Mouse (Mus musculus) midbrain, embryonic 11.5 days (tissue): Measurements from ENCODE around the gene Sap25. TPM values are rescaled to one million over a fixed set of nuclear protein-coding genes. Genes with fewer than 3 reads are reported as not detected.

Experiments
- ATAC-seq: fragments of 200-750 bp; cut with Nextera tagmentation; 2 replicates; pipeline ENCODE4 v1.8.0; 2017; ENCODE audit warnings: moderate TSS enrichment, moderate library complexity; ENCODE audit not compliant: low FRiP score
- DNase-seq: peaks from one replicate; pipeline ENCODE4 v3.0.0; 2015; ENCODE audit warnings: low spot score; ENCODE audit errors: missing footprints
- H3K27ac ChIP-seq: fragments of 300-500 bp; sonication (generic); 2 replicates; pipeline ENCODE4 v1.5.1; 2014; ENCODE audit warnings: low read depth, low read length
- H3K27me3 ChIP-seq: fragments of 300-500 bp; sonication (generic); 2 replicates; pipeline ENCODE4 v1.6.1; 2014; ENCODE audit warnings: mild to moderate bottlenecking, low read length, moderate library complexity, mixed read lengths; ENCODE audit not compliant: control insufficient read depth, insufficient read depth
- H3K36me3 ChIP-seq: fragments of 300-500 bp; sonication (generic); 2 replicates; pipeline ENCODE4 v1.6.1; 2014; ENCODE audit warnings: mild to moderate bottlenecking, low read length, moderate library complexity, mixed read lengths; ENCODE audit not compliant: control insufficient read depth, insufficient read depth
- H3K4me1 ChIP-seq: fragments of 300-500 bp; sonication (generic); 2 replicates; pipeline ENCODE4 v1.6.1; 2014; ENCODE audit warnings: low read length; ENCODE audit not compliant: control insufficient read depth, insufficient read depth
- H3K4me2 ChIP-seq: fragments of 300-500 bp; sonication (generic); 2 replicates; pipeline ENCODE4 v1.6.1; 2014; ENCODE audit warnings: mild to moderate bottlenecking, moderate library complexity
- H3K4me3 ChIP-seq: fragments of 300-500 bp; sonication (generic); 2 replicates; pipeline ENCODE4 v1.5.1; 2014; ENCODE audit warnings: low read depth, low read length
- H3K9ac ChIP-seq: fragments of 300-500 bp; sonication (generic); 2 replicates; pipeline ENCODE4 v1.6.1; 2014; ENCODE audit warnings: low read length
- H3K9me3 ChIP-seq: fragments of 300-500 bp; sonication (generic); 2 replicates; pipeline ENCODE4 v1.6.1; 2016; ENCODE audit warnings: low read length; ENCODE audit not compliant: control insufficient read depth
- whole genome bisulfite sequencing: fragments of 180-500 bp; shearing (Covaris S2); extraction: QIAGEN DNeasy Blood & Tissue Kit; methylation state at CpG from one replicate; pipeline ENCODE4 v1.1.7; 2014; 5-methylcytosine and 5-hydroxymethylcytosine counted together
- polyA plus RNA-seq: library from polyadenylated mRNA; unstranded; fragments of >200 nt; fragmentation: Nextera tagmentation; extraction: Ambion mirVana; gene quantifications from 2 replicates; pipeline ENCODE4 v1.2.1, GENCODE M21; 2014

Sap25 gene
- polyA plus RNA-seq, 1 experiment from 2014 or later: 6.8 TPM

DNA sequence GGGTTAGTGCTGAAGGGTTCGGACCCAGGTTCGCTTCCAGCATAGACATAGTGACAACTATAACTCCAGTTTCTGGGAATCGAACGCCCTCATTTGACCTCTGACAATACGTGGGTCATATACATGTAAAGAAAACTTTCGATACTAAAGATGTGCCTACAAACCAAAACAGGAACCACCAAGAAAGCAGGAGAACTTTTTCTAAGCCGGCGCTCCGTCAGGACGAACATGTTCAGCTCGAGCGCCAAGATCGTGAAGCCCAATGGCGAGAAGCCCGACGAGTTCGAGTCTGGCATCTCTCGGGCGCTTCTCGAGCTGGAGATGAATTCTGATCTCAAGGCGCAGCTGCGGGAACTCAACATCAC lies 39.8 kb upstream of the Sap25 start:
- DNase-seq: peak; percentile 95
- no peaks in the 10 kb centered on the region for H3K9me3 ChIP-seq
- no peaks in the 10 kb centered on the region for H3K27me3 ChIP-seq
- H3K4me1 ChIP-seq: peaks cover 14% of the 10 kb centered on the region
- peak overlapping the region; percentile 92 for H3K4me2 ChIP-seq
- no peak for ATAC-seq
- H3K9ac ChIP-seq: peak overlapping the region; percentile 57; the same call in 1 of the 2 replicates
- 1% methylated on average over 22 of the region's 22 CpGs for WGBS
- no peaks in the 10 kb centered on the region; the same call in 1 of the 2 replicates for H3K36me3 ChIP-seq
- no peak overlapping the region for H3K27ac ChIP-seq
- peak overlapping the region; percentile 49 for H3K4me3 ChIP-seq

GRCm38 (mm10) chr5:137607860-137608653 lies 33.1 kb upstream of the Sap25 start:
- whole genome bisulfite sequencing: 10% methylated on average over 26 of the region's 26 CpGs
- H3K27ac ChIP-seq: no peak overlapping the region
- H3K4me1 ChIP-seq: peaks cover 26% of the 10 kb centered on the region
- no peaks in the 10 kb centered on the region for H3K9me3 ChIP-seq
- H3K27me3 ChIP-seq: no peaks in the 10 kb centered on the region; the same call in 1 of the 2 replicates
- H3K4me3 ChIP-seq: 0 out of 2 replicates have a peak overlapping the region, but pooled peaks have one; percentile 3
- DNase-seq (peak; percentile 86), ATAC-seq (no peak)
- H3K9ac ChIP-seq: peak overlapping the region; percentile 36
- H3K4me2 ChIP-seq: peak overlapping the region; percentile 13; the same call in 1 of the 2 replicates
- no peaks in the 10 kb centered on the region for H3K36me3 ChIP-seq

- Histone ChIP-seq H3K4me1 (peaks cover 26% of the 10 kb centered on the region), H3K36me3 (no peaks in the 10 kb centered on the region), H3K4me3 (0 out of 2 replicates have a peak overlapping the region, but pooled peaks have one; percentile 3), H3K27ac (no peak overlapping the region), H3K27me3 (no peaks in the 10 kb centered on the region; the same call in 1 of the 2 replicates), H3K9ac (peak overlapping the region; percentile 36), H3K9me3 (no peaks in the 10 kb centered on the region), H3K4me2 (peak overlapping the region; percentile 13; the same call in 1 of the 2 replicates)
- WGBS: 14% methylated on average over 23 of the region's 23 CpGs
- ATAC-seq (no peak), DNase-seq (no peak)
Measured at GRCm38 (mm10) chr5:137608654-137609190, 32.4 kb upstream of the Sap25 start.

- 63% methylated on average over 3 of the region's 3 CpGs for WGBS
- Histone ChIP-seq H3K4me2 (no peak overlapping the region), H3K27me3 (no peaks in the 10 kb centered on the region; the same call in 1 of the 2 replicates), H3K9ac (no peak overlapping the region), H3K4me1 (peaks cover 26% of the 10 kb centered on the region), H3K9me3 (no peaks in the 10 kb centered on the region), H3K36me3 (no peaks in the 10 kb centered on the region), H3K4me3 (no peak overlapping the region), H3K27ac (no peak overlapping the region)
- DNase-seq: no peak
- no peak for ATAC-seq
Measured at GRCm38 (mm10) chr5:137609292-137609691, 31.8 kb upstream of the Sap25 start.

- Histone ChIP-seq H3K27ac (no peak overlapping the region), H3K9me3 (no peaks in the 10 kb centered on the region), H3K9ac (peak overlapping the region; percentile 30; the same call in 1 of the 2 replicates), H3K4me2 (no peak overlapping the region), H3K36me3 (no peaks in the 10 kb centered on the region), H3K27me3 (no peaks in the 10 kb centered on the region; the same call in 1 of the 2 replicates), H3K4me3 (no peak overlapping the region), H3K4me1 (peaks cover 26% of the 10 kb centered on the region)
- 80% methylated on average over 4 of the region's 4 CpGs for WGBS
- DNase-seq (no peak), ATAC-seq (no peak)
Measured at GRCm38 (mm10) chr5:137610056-137610455, 31.1 kb upstream of the Sap25 start.

- H3K4me2 ChIP-seq: peak overlapping the region; percentile 22
Measured at GRCm38 (mm10) chr5:137610548-137611244, 30.4 kb upstream of the Sap25 start.

GRCm38 (mm10) chr5:137611245-137611602 lies 29.9 kb upstream of the Sap25 start:
- H3K36me3 ChIP-seq: no peaks in the 10 kb centered on the region
- H3K27ac ChIP-seq: peak overlapping the region; percentile 40; the same call in 1 of the 2 replicates
- peak; percentile 87 for DNase-seq
- ATAC-seq: 0 out of 2 replicates have a peak, but pooled peaks have one; percentile 28
- WGBS: 45% methylated on average over 6 of the region's 6 CpGs
- peak overlapping the region; percentile 30 for H3K9ac ChIP-seq
- H3K4me1 ChIP-seq: peaks cover 26% of the 10 kb centered on the region
- peak overlapping the region; percentile 22; the same call in 1 of the 2 replicates for H3K4me2 ChIP-seq
- H3K27me3 ChIP-seq: no peaks in the 10 kb centered on the region; the same call in 1 of the 2 replicates
- H3K4me3 ChIP-seq: no peak overlapping the region
- H3K9me3 ChIP-seq: no peaks in the 10 kb centered on the region

More at GRCm38 (mm10) chr5:137610548-137611244, 30.4 kb upstream of the Sap25 start:
- H3K4me1 ChIP-seq: peaks cover 26% of the 10 kb centered on the region
- no peaks in the 10 kb centered on the region for H3K36me3 ChIP-seq
- H3K27me3 ChIP-seq: no peaks in the 10 kb centered on the region; the same call in 1 of the 2 replicates
- no peak overlapping the region for H3K4me3 ChIP-seq
- no peaks in the 10 kb centered on the region for H3K9me3 ChIP-seq
- peak overlapping the region; percentile 40; the same call in 1 of the 2 replicates for H3K27ac ChIP-seq
- peak overlapping the region; percentile 30 for H3K9ac ChIP-seq
- ATAC-seq: peak; percentile 15; the same call in 1 of the 2 replicates
- 17% methylated on average over 11 of the region's 12 CpGs for WGBS
- DNase-seq: peak; percentile 87

DNA sequence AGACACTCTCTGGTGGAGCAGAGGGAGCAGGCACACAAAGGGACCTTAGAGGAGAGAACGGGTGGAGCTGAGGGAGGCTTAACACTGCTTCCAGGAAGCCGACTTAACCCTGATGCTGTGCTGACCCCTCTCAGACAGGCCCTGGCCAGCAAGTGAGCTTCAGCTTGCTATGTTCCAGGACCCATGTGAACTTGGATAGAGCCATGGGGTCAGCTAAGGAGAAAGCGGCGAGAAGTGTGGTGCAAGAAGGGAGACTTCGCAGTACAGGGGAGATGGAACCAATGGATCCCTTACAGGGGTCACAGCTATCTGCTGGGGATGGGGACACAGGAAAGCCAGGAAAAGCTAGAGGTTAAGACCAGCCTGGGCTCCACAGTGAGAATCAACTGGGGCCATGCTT lies 28.1 kb upstream of the Sap25 start:
- Histone ChIP-seq H3K9me3 (no peaks in the 10 kb centered on the region), H3K27ac (no peak overlapping the region; the same call in 1 of the 2 replicates), H3K27me3 (no peaks in the 10 kb centered on the region; the same call in 1 of the 2 replicates), H3K4me2 (no peak overlapping the region), H3K9ac (peak overlapping the region; percentile 3; the same call in 1 of the 2 replicates), H3K4me1 (peaks cover 26% of the 10 kb centered on the region), H3K36me3 (no peaks in the 10 kb centered on the region), H3K4me3 (no peak overlapping the region)
- 69% methylated on average over 5 of the region's 5 CpGs for WGBS
- no peak for DNase-seq
- ATAC-seq: 0 out of 2 replicates have a peak, but pooled peaks have one; percentile 15
